Mouse (Mus musculus) forebrain, embryonic 16.5 days (tissue): ENCODE measurements around the gene Rftn1. TPM values are rescaled to one million over a fixed set of nuclear protein-coding genes. Genes with fewer than 3 reads are reported as not detected.

Source experiments
- ATAC-seq: fragments of 200-750 bp; cut with Nextera tagmentation; 2 replicates; pipeline ENCODE4 v1.8.0; 2017; ENCODE audit warnings: mild to moderate bottlenecking, moderate library complexity
- H3K27ac ChIP-seq: fragments of 300-500 bp; sonication (generic); 2 replicates; pipeline ENCODE4 v1.5.1; 2014; ENCODE audit warnings: low read length, control low read depth
- H3K27me3 ChIP-seq: fragments of 300-500 bp; sonication (generic); replicated peaks from 2 replicates; pipeline ENCODE4 v1.6.1; 2014; ENCODE audit warnings: low read length; ENCODE audit not compliant: control insufficient read depth, insufficient read depth
- H3K36me3 ChIP-seq: fragments of 300-500 bp; sonication (generic); 2 replicates; pipeline ENCODE4 v1.6.1; 2014; ENCODE audit not compliant: control insufficient read depth, insufficient read depth
- H3K4me1 ChIP-seq: fragments of 300-500 bp; sonication (generic); replicated peaks from 2 replicates; pipeline ENCODE4 v1.6.1; 2014; ENCODE audit warnings: low read length; ENCODE audit not compliant: control insufficient read depth, insufficient read depth
- H3K4me2 ChIP-seq: fragments of 300-500 bp; sonication (generic); 2 replicates; pipeline ENCODE4 v1.6.1; 2014; ENCODE audit warnings: mild to moderate bottlenecking, low read length, control low read depth
- H3K4me3 ChIP-seq: fragments of 300-500 bp; sonication (generic); replicated peaks from 2 replicates; pipeline ENCODE4 v1.5.1; 2014; ENCODE audit warnings: mild to moderate bottlenecking, low read length, control low read depth
- H3K9ac ChIP-seq: fragments of 300-500 bp; sonication (generic); replicated peaks from 2 replicates; pipeline ENCODE4 v1.6.1; 2014; ENCODE audit warnings: low read depth, low read length, control low read depth
- H3K9me3 ChIP-seq: fragments of 300-500 bp; sonication (generic); 2 replicates; pipeline ENCODE4 v1.6.1; 2016; ENCODE audit warnings: low read length; ENCODE audit not compliant: control insufficient read depth
- WGBS: fragments of 180-500 bp; shearing (Covaris S2); extraction: QIAGEN DNeasy Blood & Tissue Kit; methylation state at CpG from one replicate; pipeline ENCODE4 v1.1.7; 2014; 5-methylcytosine and 5-hydroxymethylcytosine counted together
- polyA plus RNA-seq: library from polyadenylated mRNA; unstranded; fragments of >200 nt; fragmentation: Nextera tagmentation; extraction: Ambion mirVana; gene quantifications from 2 replicates; pipeline ENCODE4 v1.2.1, GENCODE M21; 2015

The Rftn1 gene
- polyA plus RNA-seq, 1 experiment from 2014 or later = 24.6 TPM

GRCm38 (mm10) chr17:50060220-50060619 lies 130.3 kb downstream of the Rftn1 start:
- no peak for ATAC-seq
- peaks cover 3% of the 10 kb centered on the region; the same call in 1 of the 2 replicates for H3K4me1 ChIP-seq
- H3K4me2 ChIP-seq = no peak overlapping the region
- H3K27ac ChIP-seq = no peak overlapping the region
- no peaks in the 10 kb centered on the region for H3K27me3 ChIP-seq
- no peak overlapping the region for H3K9ac ChIP-seq
- no peaks in the 10 kb centered on the region for H3K36me3 ChIP-seq
- no peaks in the 10 kb centered on the region for H3K9me3 ChIP-seq
- WGBS = 78% methylated on average over 2 of the region's 2 CpGs
- H3K4me3 ChIP-seq = no peak overlapping the region

- H3K27ac ChIP-seq = no peak overlapping the region
- H3K9me3 ChIP-seq = no peaks in the 10 kb centered on the region
- no peak overlapping the region for H3K4me2 ChIP-seq
- H3K9ac ChIP-seq = no peak overlapping the region
- H3K36me3 ChIP-seq = no peaks in the 10 kb centered on the region
- 88% methylated on average over 5 of the region's 5 CpGs for WGBS
- no peak overlapping the region for H3K4me3 ChIP-seq
- peaks cover 8% of the 10 kb centered on the region; the same call in 1 of the 2 replicates for H3K4me1 ChIP-seq
- ATAC-seq = no peak
- H3K27me3 ChIP-seq = no peaks in the 10 kb centered on the region
Observed at GRCm38 (mm10) chr17:50059417-50059816, 131.1 kb downstream of the Rftn1 start.

- H3K9ac ChIP-seq = no peak overlapping the region
- H3K4me1 ChIP-seq = peaks cover 8% of the 10 kb centered on the region; the same call in 1 of the 2 replicates
- no peaks in the 10 kb centered on the region for H3K9me3 ChIP-seq
- no peaks in the 10 kb centered on the region for H3K36me3 ChIP-seq
- H3K27me3 ChIP-seq = no peaks in the 10 kb centered on the region
- ATAC-seq = peak; percentile 52
- H3K27ac ChIP-seq = peak overlapping the region; percentile 37; the same call in 1 of the 2 replicates
- H3K4me2 ChIP-seq = no peak overlapping the region
- WGBS = 25% methylated on average over 16 of the region's 16 CpGs
- H3K4me3 ChIP-seq = no peak overlapping the region
Observed at GRCm38 (mm10) chr17:50055154-50055756, 135.2 kb downstream of the Rftn1 start.

GRCm38 (mm10) chr17:50054586-50054985 lies 135.9 kb downstream of the Rftn1 start:
- peak; percentile 68 for ATAC-seq
- Histone ChIP-seq H3K4me3 (no peak overlapping the region), H3K4me1 (peaks cover 8% of the 10 kb centered on the region; the same call in 1 of the 2 replicates), H3K27ac (no peak overlapping the region), H3K9me3 (no peaks in the 10 kb centered on the region), H3K36me3 (no peaks in the 10 kb centered on the region), H3K27me3 (no peaks in the 10 kb centered on the region), H3K4me2 (no peak overlapping the region), H3K9ac (no peak overlapping the region)
- WGBS = 61% methylated on average over 7 of the region's 7 CpGs

GRCm38 (mm10) chr17:50053961-50054360 lies 136.5 kb downstream of the Rftn1 start:
- ATAC-seq = no peak
- WGBS = 98% methylated on average over 1 of the region's 1 CpGs
- H3K27me3 ChIP-seq = no peaks in the 10 kb centered on the region

GRCm38 (mm10) chr17:50052741-50053468 lies 137.6 kb downstream of the Rftn1 start:
- Histone ChIP-seq H3K36me3 (no peaks in the 10 kb centered on the region), H3K27ac (no peak overlapping the region), H3K27me3 (no peaks in the 10 kb centered on the region), H3K4me3 (no peak overlapping the region), H3K9ac (no peak overlapping the region), H3K4me2 (no peak overlapping the region), H3K4me1 (peaks cover 8% of the 10 kb centered on the region; the same call in 1 of the 2 replicates), H3K9me3 (no peaks in the 10 kb centered on the region)
- 66% methylated on average over 7 of the region's 7 CpGs for WGBS
- no peak for ATAC-seq

More at GRCm38 (mm10) chr17:50053961-50054360, 136.5 kb downstream of the Rftn1 start:
- Histone ChIP-seq H3K9ac (no peak overlapping the region), H3K9me3 (no peaks in the 10 kb centered on the region), H3K27ac (no peak overlapping the region), H3K36me3 (no peaks in the 10 kb centered on the region), H3K4me1 (peaks cover 8% of the 10 kb centered on the region; the same call in 1 of the 2 replicates), H3K4me2 (no peak overlapping the region), H3K4me3 (no peak overlapping the region)

- ATAC-seq = no peak
- Histone ChIP-seq H3K27me3 (no peaks in the 10 kb centered on the region), H3K4me2 (no peak overlapping the region), H3K4me3 (no peak overlapping the region), H3K27ac (no peak overlapping the region), H3K36me3 (no peaks in the 10 kb centered on the region), H3K9me3 (no peaks in the 10 kb centered on the region), H3K9ac (no peak overlapping the region), H3K4me1 (peaks cover 8% of the 10 kb centered on the region; the same call in 1 of the 2 replicates)
- 90% methylated on average over 9 of the region's 9 CpGs for WGBS
Observed at GRCm38 (mm10) chr17:50050456-50050855, 140.0 kb downstream of the Rftn1 start.

- no peaks in the 10 kb centered on the region for H3K36me3 ChIP-seq
- 64% methylated on average over 9 of the region's 9 CpGs for WGBS
- ATAC-seq = no peak; the same call in 1 of the 2 replicates
- H3K9me3 ChIP-seq = no peaks in the 10 kb centered on the region
- no peak overlapping the region for H3K9ac ChIP-seq
- H3K4me2 ChIP-seq = no peak overlapping the region
- no peaks in the 10 kb centered on the region for H3K4me1 ChIP-seq
- H3K27me3 ChIP-seq = no peaks in the 10 kb centered on the region
- no peak overlapping the region for H3K4me3 ChIP-seq
- H3K27ac ChIP-seq = no peak overlapping the region
Observed at GRCm38 (mm10) chr17:50048209-50048608, 142.3 kb downstream of the Rftn1 start.

- no peaks in the 10 kb centered on the region for H3K4me1 ChIP-seq
- no peak overlapping the region for H3K4me3 ChIP-seq
- H3K4me2 ChIP-seq = no peak overlapping the region
- no peaks in the 10 kb centered on the region for H3K27me3 ChIP-seq
- no peak overlapping the region for H3K27ac ChIP-seq
- no peaks in the 10 kb centered on the region for H3K36me3 ChIP-seq
- no peaks in the 10 kb centered on the region for H3K9me3 ChIP-seq
- no peak for ATAC-seq
- H3K9ac ChIP-seq = no peak overlapping the region
- 90% methylated on average over 12 of the region's 12 CpGs for WGBS
Observed at GRCm38 (mm10) chr17:50047182-50047581, 143.3 kb downstream of the Rftn1 start.
